Mouse (Mus musculus): Measurements from ENCODE around the gene Psap. TPM values are rescaled to one million over a fixed set of nuclear protein-coding genes. Genes with fewer than 3 reads are reported as not detected.
"Not testable (repeated sequence)": the region's sequence is repeated elsewhere in the genome, so short reads cannot be mapped to it uniquely, and the experiment has no call there.

The Psap gene
- 177 and 226 TPM in 2 replicates for polyA plus RNA-seq (2015; fragmentation: Nextera tagmentation; extraction: Ambion mirVana)

DNA sequence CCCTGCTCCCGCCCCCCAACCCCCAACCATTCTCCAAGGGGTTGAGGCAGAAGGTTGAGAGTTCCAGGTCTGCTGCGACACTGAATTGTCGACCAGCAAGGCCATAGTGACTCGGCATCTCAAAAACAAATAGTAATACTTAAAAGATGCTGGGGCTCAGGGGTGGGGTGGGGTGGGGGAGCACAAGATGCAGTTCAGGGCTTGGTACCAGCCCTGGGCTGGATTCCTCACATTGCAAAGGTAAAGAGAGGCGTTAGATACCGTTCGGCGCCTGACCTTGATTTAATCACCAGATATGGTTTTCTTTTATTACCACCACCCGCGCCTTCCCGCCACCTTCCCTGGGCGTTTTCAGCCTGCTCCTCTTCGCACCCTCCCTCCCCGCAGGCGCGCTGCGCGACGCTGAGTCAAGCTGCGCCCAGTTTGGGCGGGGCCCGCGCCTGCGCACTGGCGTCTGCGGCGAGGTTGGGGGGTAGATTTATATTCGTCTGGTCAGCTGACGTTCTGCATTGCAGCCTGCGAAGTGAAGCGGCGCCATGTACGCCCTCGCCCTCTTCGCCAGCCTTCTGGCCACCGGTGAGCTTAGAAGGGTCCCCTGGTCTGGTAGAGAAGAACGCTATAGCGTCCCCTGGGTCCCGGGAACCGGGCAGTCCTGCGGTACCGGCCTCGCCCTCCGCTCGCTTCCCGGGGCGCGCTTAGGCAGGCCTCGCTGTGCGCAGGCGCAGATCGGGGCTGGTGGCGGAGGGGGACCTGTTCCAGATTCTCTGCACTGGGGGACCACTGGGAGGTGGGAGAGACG, at the start of gene Psap:
Psap (plus strand) TSS at position 421 of the 799 bp plus-strand sequence.
- WGBS: 2% methylated on average over 54 of the region's 54 CpGs
- peak within 1 kb of the TSS; percentile 89 for H3K9ac ChIP-seq
- H3K27ac ChIP-seq: peak within 1 kb of the TSS; percentile 88
- H3K4me2 ChIP-seq: peak within 1 kb of the TSS; percentile 85
- H3K4me1 ChIP-seq: peaks cover 45% of the 10 kb centered on the region
- H3K27me3 ChIP-seq: no peaks in the 10 kb centered on the region
- no peaks in the 10 kb centered on the region for H3K36me3 ChIP-seq
- no peaks in the 10 kb centered on the region for H3K9me3 ChIP-seq
- ATAC-seq (ENCODE audit: insufficient number of reproducible peaks, low FRiP score, low TSS enrichment, low read depth): peak; percentile 87
- peak within 1 kb of the TSS; percentile 83 for H3K4me3 ChIP-seq

DNA sequence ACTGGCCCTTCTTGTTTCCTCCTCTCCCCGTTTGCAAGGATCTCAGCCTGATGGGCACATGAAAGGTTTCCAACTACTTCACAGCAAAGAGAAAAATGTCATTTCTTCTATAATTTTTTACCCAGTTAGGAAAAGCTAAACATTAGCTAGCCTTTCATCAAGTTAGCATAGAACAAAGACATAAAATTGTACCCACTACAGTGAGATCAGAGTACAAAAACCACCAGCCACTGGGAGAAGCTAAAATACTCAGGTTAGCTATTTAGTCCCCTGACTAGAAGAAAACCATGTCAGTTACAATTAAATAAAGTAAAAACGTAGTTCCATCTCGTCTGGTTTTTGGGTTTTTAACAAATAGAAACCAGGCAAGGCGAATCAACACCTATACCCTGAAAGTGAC, 49.8 kb upstream of the Psap start:
- H3K4me2 ChIP-seq: no peak overlapping the region

DNA sequence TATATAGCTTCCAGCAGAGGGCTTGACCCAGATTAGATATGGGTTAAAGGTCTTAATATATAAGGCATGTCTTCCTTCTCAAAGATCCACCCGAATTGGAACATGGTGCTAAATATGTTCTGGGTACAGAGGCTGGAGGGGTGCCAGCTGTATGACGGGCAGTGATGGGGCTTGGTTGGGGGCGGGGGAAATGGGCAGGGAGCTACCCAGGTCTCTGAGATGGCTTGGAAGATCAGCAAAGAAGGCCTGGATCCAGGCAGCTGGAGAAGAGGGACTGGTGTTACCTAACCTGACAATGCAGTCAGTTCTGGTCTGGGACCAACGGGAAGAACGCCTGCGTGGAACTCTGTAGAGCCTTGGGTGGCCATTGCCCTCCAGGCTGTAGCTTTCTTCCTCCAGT, 48.3 kb upstream of the Psap start:
- no peak for ATAC-seq (ENCODE audit: insufficient number of reproducible peaks, low FRiP score, low TSS enrichment, low read depth)
- H3K4me3 ChIP-seq: no peak overlapping the region
- H3K4me2 ChIP-seq: no peak overlapping the region
- no peak overlapping the region for H3K27ac ChIP-seq
- 85% methylated on average over 6 of the region's 6 CpGs for WGBS
- H3K4me1 ChIP-seq: 0 out of 2 replicates have a peak, but pooled peaks cover 2% of the 10 kb centered on the region
- no peaks in the 10 kb centered on the region for H3K27me3 ChIP-seq
- H3K9me3 ChIP-seq: no peaks in the 10 kb centered on the region
- H3K9ac ChIP-seq: no peak overlapping the region
- no peaks in the 10 kb centered on the region for H3K36me3 ChIP-seq

More for the DNA sequence above, 49.8 kb upstream of the Psap start:
- H3K27me3 ChIP-seq: no peaks in the 10 kb centered on the region
- ATAC-seq (ENCODE audit: insufficient number of reproducible peaks, low FRiP score, low TSS enrichment, low read depth): no peak
- no peak overlapping the region for H3K27ac ChIP-seq
- H3K9me3 ChIP-seq: no peaks in the 10 kb centered on the region
- H3K36me3 ChIP-seq: no peaks in the 10 kb centered on the region
- 69% methylated on average over 4 of the region's 4 CpGs for WGBS
- H3K4me3 ChIP-seq: no peak overlapping the region
- H3K9ac ChIP-seq: no peak overlapping the region
- 0 out of 2 replicates have a peak, but pooled peaks cover 2% of the 10 kb centered on the region for H3K4me1 ChIP-seq

DNA sequence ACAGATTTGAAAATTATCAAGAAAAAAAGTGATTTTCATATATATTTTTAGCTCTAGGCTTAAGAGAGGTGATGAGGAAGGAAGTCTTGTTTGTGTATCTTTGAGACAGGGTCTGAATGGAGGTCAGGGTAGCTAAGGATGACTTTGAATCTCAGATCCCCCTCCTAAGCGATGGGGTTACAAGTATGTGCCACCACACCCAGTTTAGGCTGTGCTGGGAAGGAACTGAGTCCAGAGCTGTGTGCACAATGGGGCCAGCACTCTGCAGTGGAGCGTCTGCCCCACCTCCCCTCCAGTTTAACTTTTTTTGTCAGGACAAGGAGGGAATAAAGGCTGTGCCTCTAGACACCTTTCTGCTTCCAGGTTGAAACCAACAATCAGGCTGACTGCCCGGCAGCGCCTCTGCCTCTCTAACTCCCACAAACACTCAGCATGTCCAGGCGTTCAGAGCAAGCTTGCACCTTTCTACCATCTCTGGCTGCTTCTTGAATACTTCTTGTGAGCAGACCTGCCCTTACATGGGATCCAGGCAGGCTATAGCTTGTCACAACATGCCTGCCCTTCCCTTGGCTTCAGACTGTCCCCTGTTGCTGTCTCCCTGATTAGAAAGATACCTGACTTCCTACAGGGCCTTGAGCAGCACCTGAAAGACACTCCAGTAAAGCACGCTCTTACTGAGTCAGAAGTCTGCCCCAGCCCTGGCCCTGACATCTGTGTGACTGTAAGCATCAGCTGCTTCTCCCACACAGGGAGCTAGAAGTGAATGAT, 46.9 kb upstream of the Psap start:
- H3K36me3 ChIP-seq: no peaks in the 10 kb centered on the region
- H3K4me1 ChIP-seq: 0 out of 2 replicates have a peak, but pooled peaks cover 2% of the 10 kb centered on the region
- H3K27me3 ChIP-seq: no peaks in the 10 kb centered on the region
- H3K4me3 ChIP-seq: no peak overlapping the region
- peak overlapping the region; percentile 58 for H3K27ac ChIP-seq
- no peaks in the 10 kb centered on the region for H3K9me3 ChIP-seq
- WGBS: 65% methylated on average over 6 of the region's 6 CpGs
- H3K4me2 ChIP-seq: no peak overlapping the region
- no peak overlapping the region for H3K9ac ChIP-seq
- ATAC-seq (ENCODE audit: insufficient number of reproducible peaks, low FRiP score, low TSS enrichment, low read depth): 0 out of 2 replicates have a peak, but pooled peaks have one; percentile 32

DNA sequence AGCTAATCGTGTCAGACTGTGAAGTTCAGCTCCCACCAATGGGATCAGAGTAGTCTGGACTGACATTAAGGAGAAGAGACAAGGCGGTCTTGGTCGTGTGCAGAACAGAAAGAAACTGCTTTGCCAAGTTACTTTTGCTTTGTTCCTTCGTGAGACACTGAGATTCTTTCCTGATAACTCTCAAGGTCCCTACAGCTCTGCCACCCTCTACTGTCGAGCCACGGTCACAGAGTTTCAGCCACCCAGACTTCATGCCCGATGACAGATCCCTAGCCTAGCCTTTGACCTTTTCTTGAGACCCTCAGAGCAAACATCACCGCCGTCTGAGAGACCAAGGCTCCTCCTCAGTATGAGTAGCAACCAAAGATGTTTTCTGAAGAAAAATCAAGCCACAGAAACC, 43.4 kb upstream of the Psap start:
- H3K4me2 ChIP-seq: no peak overlapping the region
- no peak for ATAC-seq (ENCODE audit: insufficient number of reproducible peaks, low FRiP score, low TSS enrichment, low read depth)

DNA sequence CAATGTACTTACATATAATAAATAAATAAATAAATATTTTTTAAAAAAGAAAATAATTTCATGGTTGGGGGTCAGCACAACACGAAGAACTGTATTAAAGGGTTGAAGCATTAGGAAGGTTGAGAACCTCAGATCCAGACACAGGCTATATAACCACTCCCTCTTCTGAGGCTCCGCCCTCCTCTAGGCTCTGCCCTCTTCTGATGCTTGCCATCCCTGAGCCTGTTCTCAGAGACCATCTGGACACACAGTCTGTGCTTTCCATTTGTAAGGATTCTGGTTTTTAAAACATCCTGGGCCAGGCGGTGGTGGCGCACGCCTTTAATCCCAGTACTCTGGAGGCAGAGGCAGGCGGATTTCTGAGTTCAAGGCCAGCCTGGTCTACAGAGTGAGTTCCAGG, 41.6 kb upstream of the Psap start:
- H3K4me3 ChIP-seq; ATAC-seq (ENCODE audit: insufficient number of reproducible peaks, low FRiP score, low TSS enrichment, low read depth); H3K4me2 ChIP-seq; H3K36me3 ChIP-seq; H3K27me3 ChIP-seq; H3K9me3 ChIP-seq; H3K9ac ChIP-seq; H3K27ac ChIP-seq; H3K4me1 ChIP-seq: not testable (repeated sequence)
- WGBS: 87% methylated on average over 6 of the region's 6 CpGs

More for the DNA sequence above, 43.4 kb upstream of the Psap start:
- H3K27ac ChIP-seq: no peak overlapping the region
- no peaks in the 10 kb centered on the region for H3K27me3 ChIP-seq
- 0 out of 2 replicates have a peak, but pooled peaks cover 2% of the 10 kb centered on the region for H3K4me1 ChIP-seq
- WGBS: 80% methylated on average over 9 of the region's 9 CpGs
- no peaks in the 10 kb centered on the region for H3K9me3 ChIP-seq
- no peaks in the 10 kb centered on the region for H3K36me3 ChIP-seq
- no peak overlapping the region for H3K9ac ChIP-seq
- no peak overlapping the region for H3K4me3 ChIP-seq

DNA sequence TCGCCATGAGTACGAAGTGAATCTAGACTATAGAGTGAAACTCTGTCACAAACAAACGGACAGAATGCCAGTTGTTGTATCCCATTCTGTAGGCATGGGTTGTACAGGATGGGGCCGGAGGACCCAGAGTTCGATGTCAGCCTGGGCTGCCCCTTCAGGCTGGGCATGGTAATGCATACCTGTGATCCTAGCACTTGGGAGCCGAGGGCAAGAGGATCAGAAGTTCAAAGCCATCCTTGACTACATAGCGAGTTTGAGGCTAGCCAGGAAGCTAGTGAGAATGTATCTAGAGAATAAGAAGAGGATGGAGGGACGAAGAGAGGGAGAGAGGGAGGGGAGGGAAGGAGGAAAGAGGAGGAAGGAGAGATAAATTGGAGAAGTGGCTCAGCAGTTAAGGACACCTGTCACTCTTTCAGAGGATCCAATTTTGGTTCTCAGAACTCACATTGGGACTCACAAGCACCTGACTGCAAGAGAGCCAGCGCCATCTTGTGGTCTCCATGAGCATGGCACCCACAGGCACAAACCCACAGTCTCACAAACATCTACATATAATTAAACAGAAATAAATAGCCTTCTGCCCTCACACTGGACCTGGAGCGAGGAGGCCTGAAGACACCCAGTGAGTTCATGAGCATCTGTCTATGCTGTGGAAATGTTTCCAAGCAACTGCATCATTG, 39.8 kb upstream of the Psap start:
- no peak overlapping the region for H3K4me3 ChIP-seq
- WGBS: 66% methylated on average over 10 of the region's 10 CpGs
- no peaks in the 10 kb centered on the region for H3K36me3 ChIP-seq
- H3K27ac ChIP-seq: no peak overlapping the region
- ATAC-seq (ENCODE audit: insufficient number of reproducible peaks, low FRiP score, low TSS enrichment, low read depth): no peak
- H3K9ac ChIP-seq: no peak overlapping the region
- no peaks in the 10 kb centered on the region for H3K27me3 ChIP-seq
- H3K4me1 ChIP-seq: no peaks in the 10 kb centered on the region
- no peaks in the 10 kb centered on the region for H3K9me3 ChIP-seq
- H3K4me2 ChIP-seq: no peak overlapping the region

DNA sequence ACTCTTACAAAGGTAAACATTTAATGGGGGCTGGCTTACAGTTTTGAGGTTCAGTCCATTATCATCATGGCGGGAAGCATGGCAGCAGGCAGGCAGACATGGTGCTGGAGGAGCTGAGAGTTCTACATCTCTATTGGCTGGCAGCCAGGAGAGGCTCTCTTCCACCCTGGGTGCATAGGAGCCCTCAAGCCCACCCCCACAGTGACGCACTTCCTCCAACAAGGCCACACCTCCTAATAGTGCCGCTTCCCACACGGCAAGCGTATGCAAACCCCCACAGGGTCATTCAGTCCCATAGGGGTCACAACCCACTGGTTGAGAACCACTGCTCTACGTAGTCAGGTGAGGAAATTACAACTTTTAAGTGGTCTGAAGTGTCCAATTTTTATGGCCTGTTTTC, 37.0 kb upstream of the Psap start:
- H3K4me3 ChIP-seq: no peak overlapping the region
- 62% methylated on average over 6 of the region's 6 CpGs for WGBS

DNA sequence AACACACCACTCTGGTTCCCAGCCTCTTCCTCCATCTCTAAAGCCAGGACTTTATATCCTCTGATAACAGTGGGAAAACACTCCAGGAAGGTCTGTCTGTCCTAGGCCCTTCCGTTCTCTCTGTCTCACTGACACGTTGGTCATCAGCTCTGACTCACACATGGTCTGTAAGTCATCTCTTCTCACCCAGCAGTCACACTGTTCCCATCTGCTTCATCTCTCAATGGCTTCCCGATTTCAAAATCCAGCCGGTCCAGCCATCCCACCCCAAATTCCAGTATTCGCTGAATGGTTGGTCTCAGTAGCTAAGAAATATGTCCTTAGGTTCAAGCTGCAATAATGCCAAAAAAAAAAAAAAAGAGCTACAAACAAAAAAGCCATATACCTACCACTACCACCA, 33.5 kb upstream of the Psap start:
- ATAC-seq (ENCODE audit: insufficient number of reproducible peaks, low FRiP score, low TSS enrichment, low read depth): no peak
- Histone ChIP-seq H3K27ac (no peak overlapping the region), H3K36me3 (no peaks in the 10 kb centered on the region), H3K9me3 (no peaks in the 10 kb centered on the region), H3K9ac (no peak overlapping the region), H3K4me2 (no peak overlapping the region), H3K27me3 (no peaks in the 10 kb centered on the region), H3K4me1 (0 out of 2 replicates have a peak, but pooled peaks cover 2% of the 10 kb centered on the region), H3K4me3 (no peak overlapping the region)
- WGBS: 74% methylated on average over 5 of the region's 5 CpGs

More for the DNA sequence above, 37.0 kb upstream of the Psap start:
- ATAC-seq (ENCODE audit: insufficient number of reproducible peaks, low FRiP score, low TSS enrichment, low read depth): no peak
- 0 out of 2 replicates have a peak, but pooled peaks cover 2% of the 10 kb centered on the region for H3K4me1 ChIP-seq
- no peaks in the 10 kb centered on the region for H3K27me3 ChIP-seq
- H3K9ac ChIP-seq: no peak overlapping the region
- no peaks in the 10 kb centered on the region for H3K9me3 ChIP-seq
- no peak overlapping the region for H3K4me2 ChIP-seq
- H3K36me3 ChIP-seq: no peaks in the 10 kb centered on the region
- no peak overlapping the region for H3K27ac ChIP-seq

DNA sequence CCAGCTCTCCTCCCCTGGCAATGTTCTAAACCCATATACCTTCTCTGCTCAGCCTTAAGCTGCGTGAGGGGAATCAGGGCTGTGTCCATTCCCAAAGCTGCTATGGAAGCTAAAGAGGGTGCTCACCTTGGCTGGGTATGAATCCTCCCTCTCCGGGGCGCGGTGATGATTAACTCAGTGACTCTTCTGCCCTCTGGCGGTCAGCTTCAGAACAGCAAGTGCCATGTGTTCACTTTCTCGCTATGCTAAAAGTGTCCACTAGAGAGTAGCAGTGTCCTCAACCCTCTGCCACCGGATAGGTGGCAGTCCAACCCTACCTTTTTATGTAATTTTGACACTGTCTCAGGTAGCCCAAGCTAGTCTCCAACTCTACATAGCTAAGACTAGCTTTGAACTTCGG, 32.4 kb upstream of the Psap start:
- 0 out of 2 replicates have a peak, but pooled peaks have one; percentile 48 for ATAC-seq (ENCODE audit: insufficient number of reproducible peaks, low FRiP score, low TSS enrichment, low read depth)
- H3K27me3 ChIP-seq: no peaks in the 10 kb centered on the region
- no peak overlapping the region for H3K4me2 ChIP-seq
- no peaks in the 10 kb centered on the region for H3K9me3 ChIP-seq
- H3K36me3 ChIP-seq: no peaks in the 10 kb centered on the region
- 0 out of 2 replicates have a peak, but pooled peaks cover 2% of the 10 kb centered on the region for H3K4me1 ChIP-seq
- no peak overlapping the region for H3K4me3 ChIP-seq
- no peak overlapping the region for H3K9ac ChIP-seq
- 5% methylated on average over 8 of the region's 8 CpGs for whole genome bisulfite sequencing
- H3K27ac ChIP-seq: no peak overlapping the region

DNA sequence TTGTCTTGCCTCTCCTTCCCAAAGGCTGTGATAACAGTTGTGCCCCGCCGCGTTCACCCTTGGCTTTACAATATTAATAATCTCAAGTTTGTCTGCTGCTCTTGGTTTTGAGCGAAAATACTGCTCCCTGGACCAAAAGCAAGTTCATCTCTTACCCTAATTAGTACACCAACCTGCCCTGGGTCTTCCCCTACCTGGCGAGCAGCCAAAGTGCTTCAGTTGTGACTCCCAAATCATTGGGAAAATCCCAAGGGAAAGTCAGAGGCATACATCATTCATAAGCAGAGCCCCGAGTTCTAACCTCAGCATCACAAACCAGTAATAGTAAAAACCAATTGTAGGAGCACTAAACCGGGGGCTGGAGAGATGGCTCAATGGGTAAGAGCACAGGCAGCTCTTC, 31.8 kb upstream of the Psap start:
- WGBS: 82% methylated on average over 7 of the region's 7 CpGs
- no peak overlapping the region for H3K9ac ChIP-seq
- H3K36me3 ChIP-seq: no peaks in the 10 kb centered on the region
- 0 out of 2 replicates have a peak, but pooled peaks cover 2% of the 10 kb centered on the region for H3K4me1 ChIP-seq
- no peak overlapping the region for H3K4me2 ChIP-seq
- no peaks in the 10 kb centered on the region for H3K27me3 ChIP-seq
- no peak for ATAC-seq (ENCODE audit: insufficient number of reproducible peaks, low FRiP score, low TSS enrichment, low read depth)
- no peak overlapping the region for H3K4me3 ChIP-seq
- H3K9me3 ChIP-seq: no peaks in the 10 kb centered on the region
- H3K27ac ChIP-seq: no peak overlapping the region

Data from limb, embryonic 15.5 days (tissue).